Mouse (Mus musculus): Measurements from ENCODE around the gene Cntnap2.
A peak's percentile ranks its signal among the peaks of the same experiment; 100 is the strongest.
"Not testable (repeated sequence)": the region's sequence is repeated elsewhere in the genome, so short reads cannot be mapped to it uniquely, and the experiment has no call there.

The Cntnap2 gene

DNA sequence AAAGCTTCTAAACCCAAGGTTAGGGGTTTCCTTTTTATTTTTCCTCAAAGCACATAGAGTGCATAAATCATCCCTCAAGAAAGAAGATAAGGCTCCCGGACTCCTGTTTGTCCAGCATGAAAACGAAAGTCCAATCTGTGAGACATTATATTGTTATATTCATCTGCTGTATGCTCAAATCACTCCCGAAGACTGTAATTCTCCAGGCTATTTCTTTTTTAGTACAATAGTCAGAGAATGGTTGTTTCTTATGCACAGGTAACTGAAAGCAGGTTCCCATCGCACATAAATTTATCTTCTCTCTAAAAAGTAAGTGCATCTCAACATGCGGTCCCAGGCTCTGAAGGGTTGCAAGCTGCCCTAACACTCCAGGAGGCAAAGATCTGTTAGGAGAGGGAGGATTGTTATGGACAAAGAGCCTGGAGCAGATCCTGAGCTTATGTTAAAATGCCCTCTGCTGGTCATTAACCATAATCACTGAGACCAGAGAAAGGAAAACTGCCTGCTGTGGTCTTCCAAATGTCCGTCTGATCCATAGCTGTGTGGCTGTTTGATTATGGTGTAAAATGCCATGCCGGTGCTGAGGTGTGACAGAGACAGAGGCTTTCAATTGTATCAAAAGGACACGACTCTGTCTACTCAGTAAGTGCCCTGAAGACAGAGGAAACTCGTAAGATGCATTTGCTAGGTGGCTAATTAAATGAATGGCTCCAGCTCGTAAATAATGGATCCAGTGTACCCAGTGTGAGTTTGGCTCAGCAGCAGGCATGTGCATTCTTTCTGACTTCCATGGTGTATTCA, 2116.4 kb downstream of the Cntnap2 start:
- H3K9me3 ChIP-seq (ENCODE audit: low read length); H3K27me3 ChIP-seq (ENCODE audit: insufficient read depth, low read length); H3K36me3 ChIP-seq (ENCODE audit: insufficient read depth, low read length); H3K4me3 ChIP-seq (replicated peaks; ENCODE audit: low read length): not testable (repeated sequence)
- peak; percentile 39 for TF ChIP-seq CTCF (conservative IDR thresholded peaks at IDR 0.05; ENCODE audit: low read length)
- peaks cover 23% of the 10 kb centered on the region for H3K4me1 ChIP-seq (replicated peaks; ENCODE audit: low read depth, low read length)

DNA sequence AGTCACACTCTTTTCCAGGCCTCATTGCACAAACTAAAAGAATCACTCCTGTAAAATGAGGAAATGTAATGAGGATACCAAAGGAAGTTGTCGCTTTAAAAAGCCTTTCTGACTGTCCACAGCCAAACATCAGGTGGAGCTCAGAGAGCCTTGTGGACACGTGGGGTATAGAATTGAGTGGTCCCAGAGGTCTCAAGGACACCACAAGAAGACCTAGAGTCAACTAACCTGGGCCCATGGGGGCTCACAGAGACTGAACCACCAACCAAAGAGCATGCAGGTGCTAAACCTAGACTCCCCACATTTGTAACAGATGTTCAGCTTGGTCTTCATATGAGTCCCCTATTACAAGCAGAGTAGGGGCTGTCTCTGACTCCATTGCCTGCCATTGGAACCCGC, 2117.0 kb downstream of the Cntnap2 start:
- H3K36me3 ChIP-seq (ENCODE audit: insufficient read depth, low read length); H3K27me3 ChIP-seq (ENCODE audit: insufficient read depth, low read length); H3K9me3 ChIP-seq (ENCODE audit: low read length); H3K4me3 ChIP-seq (replicated peaks; ENCODE audit: low read length): not testable (repeated sequence)
- peaks cover 27% of the 10 kb centered on the region for H3K4me1 ChIP-seq (replicated peaks; ENCODE audit: low read depth, low read length)

- not testable (repeated sequence) for H3K27me3 ChIP-seq (ENCODE audit: insufficient read depth, low read length); H3K9me3 ChIP-seq (ENCODE audit: low read length); H3K4me3 ChIP-seq (replicated peaks; ENCODE audit: low read length)
- TF ChIP-seq NANOG (IDR thresholded peaks at IDR 0.05; ENCODE audit: borderline replicate concordance, low read length), result peak; percentile 72
- Histone ChIP-seq H3K36me3 (ENCODE audit: insufficient read depth, low read length) (peaks cover 23% of the 10 kb centered on the region), H3K4me1 (replicated peaks; ENCODE audit: low read depth, low read length) (peaks cover 59% of the 10 kb centered on the region)
Measured at GRCm38 (mm10) chr6:47181372-47181771, 2122.2 kb downstream of the Cntnap2 start.

- H3K9me3 ChIP-seq (ENCODE audit: low read length), result peaks cover 6% of the 10 kb centered on the region; the same call in 1 of the 2 replicates
- H3K4me1 ChIP-seq (replicated peaks; ENCODE audit: low read depth, low read length), result peaks cover 67% of the 10 kb centered on the region
- H3K36me3 ChIP-seq (ENCODE audit: insufficient read depth, low read length), result peaks cover 32% of the 10 kb centered on the region
- H3K27me3 ChIP-seq (ENCODE audit: insufficient read depth, low read length), result no peaks in the 10 kb centered on the region
- TF ChIP-seq CTCF (conservative IDR thresholded peaks at IDR 0.05; ENCODE audit: low read length) (no peak), NANOG (IDR thresholded peaks at IDR 0.05; ENCODE audit: borderline replicate concordance, low read length) (no peak), POU5F1 (IDR thresholded peaks at IDR 0.05; ENCODE audit: borderline replicate concordance, low read length) (no peak)
- H3K4me3 ChIP-seq (replicated peaks; ENCODE audit: low read length), result no peak overlapping the region
Measured at GRCm38 (mm10) chr6:47182252-47182651, 2123.1 kb downstream of the Cntnap2 start.

GRCm38 (mm10) chr6:47182756-47183155, 2123.6 kb downstream of the Cntnap2 start:
- no peak for TF ChIP-seq CTCF (conservative IDR thresholded peaks at IDR 0.05; ENCODE audit: low read length)
- no peak for TF ChIP-seq POU5F1 (IDR thresholded peaks at IDR 0.05; ENCODE audit: borderline replicate concordance, low read length)
- no peak for TF ChIP-seq NANOG (IDR thresholded peaks at IDR 0.05; ENCODE audit: borderline replicate concordance, low read length)
- Histone ChIP-seq H3K9me3 (ENCODE audit: low read length) (peaks cover 6% of the 10 kb centered on the region; the same call in 1 of the 2 replicates), H3K27me3 (ENCODE audit: insufficient read depth, low read length) (no peaks in the 10 kb centered on the region), H3K4me3 (replicated peaks; ENCODE audit: low read length) (no peak overlapping the region), H3K36me3 (ENCODE audit: insufficient read depth, low read length) (peaks cover 37% of the 10 kb centered on the region), H3K4me1 (replicated peaks; ENCODE audit: low read depth, low read length) (peaks cover 72% of the 10 kb centered on the region)

- H3K27me3 ChIP-seq (ENCODE audit: insufficient read depth, low read length); H3K9me3 ChIP-seq (ENCODE audit: low read length); H3K4me3 ChIP-seq (replicated peaks; ENCODE audit: low read length): not testable (repeated sequence)
- H3K36me3 ChIP-seq (ENCODE audit: insufficient read depth, low read length), result peaks cover 44% of the 10 kb centered on the region
- H3K4me1 ChIP-seq (replicated peaks; ENCODE audit: low read depth, low read length), result peaks cover 65% of the 10 kb centered on the region
Measured at GRCm38 (mm10) chr6:47183850-47184249, 2124.7 kb downstream of the Cntnap2 start.

- H3K36me3 ChIP-seq (ENCODE audit: insufficient read depth, low read length), result peaks cover 44% of the 10 kb centered on the region
- peaks cover 6% of the 10 kb centered on the region; the same call in 1 of the 2 replicates for H3K9me3 ChIP-seq (ENCODE audit: low read length)
- TF ChIP-seq NANOG (IDR thresholded peaks at IDR 0.05; ENCODE audit: borderline replicate concordance, low read length) (no peak), CTCF (conservative IDR thresholded peaks at IDR 0.05; ENCODE audit: low read length) (peak; percentile 58), POU5F1 (IDR thresholded peaks at IDR 0.05; ENCODE audit: borderline replicate concordance, low read length) (no peak)
Measured at GRCm38 (mm10) chr6:47188193-47188592, 2129.0 kb downstream of the Cntnap2 start.

DNA sequence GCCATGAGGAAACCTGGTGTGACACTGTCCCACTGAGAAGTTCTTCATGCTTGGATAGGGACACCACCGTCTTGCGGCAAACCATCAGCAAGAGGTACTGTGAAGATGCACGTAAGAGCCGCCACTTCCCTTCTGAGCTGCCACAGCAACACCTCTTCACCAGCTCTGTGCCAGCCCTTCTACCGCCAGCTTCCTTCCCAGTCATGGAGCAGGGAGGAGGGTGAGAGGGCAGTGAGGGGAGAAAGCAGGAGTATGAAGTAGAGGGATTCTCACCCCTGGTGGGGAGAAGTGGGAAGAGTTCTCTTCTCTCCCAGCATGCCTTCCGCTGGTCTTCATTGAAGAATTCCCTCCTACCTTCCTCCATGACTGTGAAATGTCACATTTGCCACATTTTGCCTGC, 2129.4 kb downstream of the Cntnap2 start:
- Histone ChIP-seq H3K4me1 (replicated peaks; ENCODE audit: low read depth, low read length) (peaks cover 59% of the 10 kb centered on the region), H3K36me3 (ENCODE audit: insufficient read depth, low read length) (peaks cover 44% of the 10 kb centered on the region), H3K4me3 (replicated peaks; ENCODE audit: low read length) (peak overlapping the region; percentile 89)
- not testable (repeated sequence) for H3K9me3 ChIP-seq (ENCODE audit: low read length); H3K27me3 ChIP-seq (ENCODE audit: insufficient read depth, low read length)

More at GRCm38 (mm10) chr6:47188193-47188592, 2129.0 kb downstream of the Cntnap2 start:
- peaks cover 61% of the 10 kb centered on the region for H3K4me1 ChIP-seq (replicated peaks; ENCODE audit: low read depth, low read length)
- H3K27me3 ChIP-seq (ENCODE audit: insufficient read depth, low read length), result 0 out of 2 replicates have a peak, but pooled peaks cover 5% of the 10 kb centered on the region
- peak overlapping the region; percentile 89 for H3K4me3 ChIP-seq (replicated peaks; ENCODE audit: low read length)

DNA sequence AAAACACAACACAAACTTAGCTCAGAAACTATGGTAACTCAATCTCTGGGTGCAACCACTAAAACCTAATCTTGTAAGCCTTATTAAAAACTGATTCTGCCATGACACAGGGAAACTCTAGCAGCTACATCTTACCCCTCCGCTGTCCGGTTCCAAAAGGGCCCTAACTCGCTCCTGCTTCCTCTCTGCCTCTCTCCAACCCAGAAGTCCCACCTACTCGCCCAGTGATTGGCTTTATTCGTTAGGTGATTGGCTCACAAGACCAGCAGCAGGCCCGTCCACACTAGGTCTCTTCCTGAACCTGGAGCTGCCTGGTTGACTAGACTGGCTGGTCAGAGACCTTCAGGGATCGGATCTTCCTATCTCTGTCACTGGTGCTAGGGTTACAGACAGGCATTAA, 2131.1 kb downstream of the Cntnap2 start:
- Histone ChIP-seq H3K27me3 (ENCODE audit: insufficient read depth, low read length) (0 out of 2 replicates have a peak, but pooled peaks cover 5% of the 10 kb centered on the region), H3K4me3 (replicated peaks; ENCODE audit: low read length) (peak overlapping the region; percentile 89), H3K4me1 (replicated peaks; ENCODE audit: low read depth, low read length) (peaks cover 46% of the 10 kb centered on the region), H3K9me3 (ENCODE audit: low read length) (no peaks in the 10 kb centered on the region; the same call in 1 of the 2 replicates), H3K36me3 (ENCODE audit: insufficient read depth, low read length) (peaks cover 32% of the 10 kb centered on the region)
- TF ChIP-seq CTCF (conservative IDR thresholded peaks at IDR 0.05; ENCODE audit: low read length), result no peak
- no peak for TF ChIP-seq NANOG (IDR thresholded peaks at IDR 0.05; ENCODE audit: borderline replicate concordance, low read length)
- TF ChIP-seq POU5F1 (IDR thresholded peaks at IDR 0.05; ENCODE audit: borderline replicate concordance, low read length), result no peak
